Mouse (Mus musculus) A20 (cell line): ENCODE data around the gene Pde5a.

Source experiments
- DNase-seq: peaks from one replicate; pipeline ENCODE4 v3.0.0-alpha.2; 2011; ENCODE audit warnings: low read depth, low spot score

Pde5a gene

DNA sequence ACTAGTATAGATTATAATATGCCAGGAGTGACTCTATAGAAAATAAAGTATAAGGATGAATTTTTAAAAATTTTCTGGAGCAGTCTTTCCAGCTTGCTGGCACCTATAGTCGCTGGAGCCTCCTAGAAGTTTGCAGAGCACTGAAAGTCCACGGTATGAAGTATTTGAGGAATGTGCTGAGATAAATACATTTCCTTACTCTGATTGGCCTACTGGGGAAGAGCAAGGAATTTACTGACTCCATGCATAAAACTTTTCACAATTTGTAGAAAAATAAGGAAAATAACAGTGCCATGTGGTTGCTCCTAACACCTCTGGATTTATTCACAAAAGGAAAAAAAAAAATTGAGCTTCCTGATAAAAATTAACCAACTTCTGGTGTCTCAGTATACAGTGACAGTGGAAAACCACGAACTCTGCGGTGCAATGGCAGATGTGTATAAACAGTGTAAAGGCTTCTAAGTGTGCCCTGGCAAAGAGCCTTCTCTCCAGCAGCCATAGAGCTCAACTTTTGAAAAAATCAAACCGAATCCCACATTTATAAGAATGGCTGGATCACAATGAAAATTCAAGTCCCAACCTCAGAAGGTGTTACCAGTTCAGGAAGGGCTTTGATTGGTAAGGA is 119.8 kb downstream of the Pde5a start:
- no peak for DNase-seq

DNA sequence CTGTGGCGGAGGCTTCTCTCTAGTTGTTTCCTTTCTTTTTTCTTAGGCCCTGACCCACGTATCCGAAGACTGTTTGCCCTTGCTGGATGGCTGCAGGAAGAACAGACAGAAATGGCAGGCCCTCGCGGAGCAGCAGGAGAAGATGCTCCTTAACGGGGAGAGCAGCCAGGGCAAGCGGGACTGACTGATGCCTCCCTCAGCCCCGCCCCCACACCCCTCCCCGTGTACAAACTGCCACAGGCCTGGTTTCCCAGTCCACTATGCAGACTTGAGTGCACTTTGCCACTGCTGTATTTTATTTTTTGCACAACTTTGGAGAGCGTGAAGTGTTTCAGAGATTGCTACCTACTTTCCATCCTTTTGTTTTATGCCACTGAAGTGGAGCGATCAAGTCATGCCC is 126.4 kb downstream of the Pde5a start:
- no peak for DNase-seq

DNA sequence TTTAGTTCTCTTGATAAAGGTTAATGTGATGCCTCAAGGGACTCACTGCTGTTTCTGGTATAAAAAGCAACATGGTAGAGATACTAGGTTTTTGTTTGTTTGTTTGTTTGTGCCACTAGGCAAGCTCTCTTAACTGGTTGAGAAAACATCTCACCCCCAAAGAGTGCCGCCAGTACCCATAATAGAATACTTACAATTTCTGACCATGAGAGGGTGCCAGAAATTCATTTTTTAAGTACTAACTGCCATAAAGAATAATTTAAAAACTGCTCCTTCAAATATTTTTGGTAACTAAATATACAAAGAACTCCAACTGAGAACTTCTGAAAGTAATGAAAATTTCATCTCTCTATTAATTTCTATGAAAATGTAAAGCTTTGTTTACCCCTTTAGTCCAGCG is 131.1 kb downstream of the Pde5a start:
- DNase-seq: peak; percentile 14

DNA sequence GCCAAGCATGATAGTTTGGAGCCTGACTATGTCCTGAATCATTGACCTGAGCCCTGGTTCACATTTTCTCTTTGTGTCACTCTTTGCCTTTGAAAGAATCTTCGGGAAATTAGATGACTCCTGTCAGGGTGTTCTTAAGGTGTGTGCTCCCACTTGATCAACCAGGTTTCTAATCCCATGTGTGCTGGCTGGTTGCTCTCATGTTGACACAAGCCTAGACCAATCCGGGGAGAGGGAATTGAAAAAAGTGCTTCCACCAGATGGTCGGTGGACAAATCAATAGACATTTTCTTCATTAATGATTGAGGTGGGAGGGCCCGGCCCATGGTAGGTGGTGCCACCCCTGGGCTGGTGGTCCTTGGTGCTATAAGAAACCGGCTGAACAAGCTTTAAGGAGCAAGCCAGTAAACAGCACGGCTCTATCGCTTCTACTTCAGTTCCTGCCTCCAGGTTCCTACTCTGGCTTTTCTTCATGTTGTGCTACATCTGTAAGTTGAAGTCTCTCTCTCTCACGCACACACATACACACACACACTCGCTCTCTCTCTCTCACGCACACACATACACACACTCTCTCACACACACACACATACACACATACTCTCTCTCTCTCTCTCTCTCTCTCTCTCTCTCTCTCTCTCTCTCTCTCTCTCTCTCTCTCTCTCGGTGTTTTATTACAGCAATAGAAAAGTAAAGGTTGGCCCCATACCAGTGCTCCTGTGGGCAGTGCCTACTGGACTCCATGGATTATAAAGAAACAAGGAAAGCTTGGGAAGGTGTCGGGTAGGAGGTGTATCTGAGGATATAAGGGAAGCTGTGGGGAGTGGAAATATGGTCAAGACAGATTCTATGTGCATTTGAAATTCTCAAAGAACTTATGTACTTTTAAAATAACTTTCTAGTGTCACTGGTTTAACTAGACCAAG is 132.1 kb downstream of the Pde5a start:
- no peak for DNase-seq

DNA sequence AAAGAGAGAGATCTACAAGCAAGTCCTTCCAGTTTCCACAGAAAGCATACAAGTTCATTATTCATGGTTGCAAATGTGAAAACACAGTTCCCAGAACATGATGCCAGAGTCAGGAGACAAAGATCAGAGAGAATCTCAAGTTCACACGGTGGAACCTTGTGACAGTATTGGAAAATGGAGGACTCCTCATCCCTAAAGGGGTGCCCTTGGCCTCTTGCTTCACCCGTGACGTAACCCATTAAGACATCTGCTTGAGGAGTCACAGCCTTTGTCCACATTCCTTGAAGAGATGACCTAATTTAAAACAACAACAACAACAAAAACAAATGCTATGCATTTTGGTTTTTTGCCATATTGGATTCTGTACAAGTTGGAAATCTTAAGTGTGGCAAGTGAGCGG is 136.3 kb downstream of the Pde5a start:
- DNase-seq: no peak

DNA sequence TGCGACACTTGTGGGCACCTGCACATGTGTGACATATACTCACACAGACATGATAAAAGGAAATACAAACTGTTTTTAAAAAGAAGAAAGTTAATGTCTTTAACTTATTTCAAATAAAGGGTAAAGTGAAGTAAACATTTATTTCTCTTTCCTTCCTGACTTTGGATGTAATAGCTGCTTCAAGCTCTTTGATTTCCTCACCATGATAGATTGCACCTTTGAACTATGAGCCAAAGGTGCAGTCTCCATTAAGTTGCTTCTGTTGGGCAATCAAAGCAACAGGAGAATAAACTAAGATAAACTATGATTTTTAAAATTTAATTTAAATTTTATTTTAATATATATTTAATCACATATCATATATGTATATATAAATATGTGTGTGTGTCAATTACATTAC is 139.5 kb downstream of the Pde5a start:
- no peak for DNase-seq

DNA sequence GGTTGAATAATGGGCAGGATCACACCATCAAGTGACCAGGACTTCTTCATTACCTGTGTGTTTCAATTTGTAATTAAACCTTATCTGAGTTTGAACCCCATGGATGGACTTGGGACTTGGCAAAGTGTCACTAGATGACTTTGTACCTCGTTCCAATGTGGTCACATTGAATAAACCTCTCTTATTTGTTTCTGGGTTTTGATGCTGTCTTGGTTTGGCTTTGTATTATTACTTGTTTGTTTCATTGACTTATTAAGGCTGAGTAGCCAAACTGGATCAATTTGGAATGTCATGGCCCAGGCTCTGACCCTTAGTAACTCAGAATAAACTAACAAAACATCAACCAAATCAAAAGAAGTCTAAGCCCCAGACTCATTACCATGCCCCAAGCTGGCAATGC is 142.8 kb downstream of the Pde5a start:
- no peak for DNase-seq

DNA sequence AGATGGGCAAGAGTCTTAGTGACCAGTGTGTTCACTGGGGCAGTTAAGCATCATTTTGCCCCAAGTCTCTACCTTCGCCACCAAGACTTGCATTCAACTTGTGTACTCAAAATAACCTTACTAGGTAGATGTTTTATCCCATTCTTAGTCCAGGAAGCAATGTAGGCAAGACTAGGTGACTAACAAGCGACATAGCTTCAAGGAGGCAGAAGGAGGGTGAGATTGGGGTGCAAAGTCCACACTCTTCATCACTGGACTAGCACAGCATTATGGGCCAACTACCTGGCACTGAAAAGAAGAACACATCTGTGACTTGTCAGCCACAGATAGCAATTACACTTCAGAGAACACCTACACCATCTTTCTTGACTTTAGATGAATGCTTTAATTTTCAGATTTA is 148.1 kb downstream of the Pde5a start:
- no peak for DNase-seq

DNA sequence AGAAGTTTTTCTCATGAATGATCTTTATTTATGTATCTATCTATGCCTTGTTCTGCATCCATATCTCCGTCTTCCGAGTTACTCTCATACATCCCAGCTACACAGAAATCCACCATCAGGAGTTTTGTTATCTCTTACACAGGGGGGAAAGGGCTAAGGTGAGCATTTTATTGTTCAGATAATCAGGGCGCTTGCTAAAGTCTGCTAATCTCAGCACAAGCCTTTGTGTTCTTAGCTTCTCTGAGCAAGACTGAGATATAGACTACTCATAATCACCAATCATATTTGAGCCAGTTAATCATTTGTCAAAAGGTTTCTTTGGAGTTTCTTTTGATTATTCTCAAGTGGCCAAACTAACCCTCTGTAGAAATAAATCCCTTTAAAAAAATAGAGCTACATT is 148.8 kb downstream of the Pde5a start:
- no peak for DNase-seq

DNA sequence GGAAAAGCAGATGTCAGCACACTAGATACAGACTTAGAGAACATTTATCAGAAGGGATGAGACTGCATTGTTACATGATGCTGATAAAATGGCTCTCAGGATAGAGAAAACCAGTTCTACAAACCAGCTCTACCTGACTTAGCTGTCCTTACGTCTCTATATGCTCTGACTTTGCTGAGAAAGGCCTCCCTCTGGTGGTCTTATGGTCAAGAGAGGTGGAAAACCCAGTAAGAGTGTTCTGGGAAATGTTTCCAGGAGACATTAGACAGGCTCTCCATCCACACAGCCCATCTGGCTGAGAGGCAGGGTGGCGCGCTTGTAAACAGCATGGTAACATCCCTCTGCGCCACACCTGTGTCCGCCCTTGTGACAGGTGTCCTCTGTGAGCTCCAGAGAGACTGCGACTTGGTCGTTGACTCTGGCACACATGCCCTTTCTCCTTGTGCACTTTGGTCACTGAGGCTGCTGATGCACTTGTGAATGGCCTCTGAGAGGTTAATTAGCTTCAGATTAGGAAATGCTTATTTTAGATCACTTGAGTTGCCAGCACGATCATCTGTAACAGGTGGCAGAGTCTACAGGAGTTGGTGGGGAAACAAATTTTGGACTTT is 150.1 kb downstream of the Pde5a start:
- DNase-seq: no peak

DNA sequence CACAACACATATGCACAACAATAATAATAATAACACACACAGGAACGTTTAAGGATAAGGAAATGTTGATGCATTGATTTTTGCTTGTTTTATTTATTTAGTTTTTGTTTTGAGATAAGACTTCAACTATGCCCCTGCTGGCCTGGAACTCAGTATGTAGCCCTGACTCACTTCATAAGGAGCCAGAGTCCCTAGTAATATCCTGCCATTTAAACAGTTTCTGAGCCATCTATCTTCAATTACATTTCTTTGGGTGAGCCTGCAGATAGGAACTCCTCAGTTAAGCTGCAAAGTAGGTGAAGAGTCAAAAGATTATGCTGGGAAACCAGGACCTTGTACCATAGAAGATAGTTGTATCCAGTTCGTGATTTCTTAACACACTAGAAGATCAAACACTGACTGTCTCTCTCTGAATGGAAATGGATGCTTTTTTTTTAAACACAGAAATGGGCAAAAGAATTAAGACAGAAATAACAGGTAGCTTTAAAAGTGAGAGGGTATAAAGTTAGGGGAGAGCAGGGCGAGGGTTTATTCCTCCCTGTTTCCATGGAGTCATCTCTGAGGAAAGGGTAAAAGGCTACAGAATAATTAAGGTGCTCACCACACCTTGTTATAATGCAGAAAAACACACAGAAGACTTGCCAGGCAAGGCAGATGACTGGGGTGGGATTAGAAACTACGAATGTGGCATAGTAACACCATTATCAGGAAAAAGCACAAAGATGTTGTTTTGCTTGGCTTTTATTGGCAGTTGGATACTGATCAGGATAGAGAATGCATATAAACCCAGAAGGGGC is 159.0 kb downstream of the Pde5a start:
- no peak for DNase-seq

DNA sequence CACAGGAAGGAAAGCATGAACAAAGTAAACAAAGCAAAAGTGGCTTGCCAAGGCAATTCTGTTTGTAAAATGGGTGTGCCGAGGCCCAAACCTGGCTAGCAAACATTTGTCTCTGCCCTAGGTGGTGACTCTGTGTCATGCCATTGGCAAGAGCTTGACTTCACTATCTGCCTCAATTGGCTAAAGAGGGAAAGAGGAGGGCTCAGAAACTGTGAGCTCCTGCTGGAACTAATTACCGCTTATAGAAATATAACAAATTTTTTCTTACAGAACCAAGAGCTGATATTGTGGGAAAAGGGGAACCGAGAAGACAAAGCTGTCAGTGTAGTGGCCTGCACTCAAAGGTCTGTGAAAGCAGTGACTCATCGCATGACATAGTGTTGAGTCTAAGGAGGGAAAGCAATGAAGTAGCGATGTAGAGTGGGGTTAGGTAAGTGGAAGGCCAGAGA is 159.6 kb downstream of the Pde5a start:
- DNase-seq: peak; percentile 40

DNA sequence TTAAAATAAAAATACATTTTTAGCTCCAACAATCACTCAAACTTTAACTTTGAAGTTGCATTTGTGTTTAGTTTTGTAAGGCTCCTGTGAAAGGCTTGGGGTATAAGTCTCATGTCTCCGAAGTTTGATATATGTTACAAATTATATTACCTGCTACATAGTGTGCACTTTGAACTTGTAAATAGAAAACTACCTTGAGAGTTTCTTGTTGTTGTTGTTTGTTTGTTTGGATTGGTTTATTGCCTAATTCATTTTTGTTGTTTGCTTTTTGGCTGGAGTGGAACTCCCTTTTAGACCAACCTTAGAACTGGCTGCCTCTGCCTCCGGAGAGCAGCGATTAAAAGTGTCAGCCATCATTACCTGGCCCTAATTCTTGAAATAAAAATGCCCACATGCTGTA is 166.0 kb downstream of the Pde5a start, which contains the start of gene Fabp2:
Gene Fabp2, plus strand, starts transcription at position 301 of the 400 bp plus-strand sequence.
- DNase-seq: no peak

DNA sequence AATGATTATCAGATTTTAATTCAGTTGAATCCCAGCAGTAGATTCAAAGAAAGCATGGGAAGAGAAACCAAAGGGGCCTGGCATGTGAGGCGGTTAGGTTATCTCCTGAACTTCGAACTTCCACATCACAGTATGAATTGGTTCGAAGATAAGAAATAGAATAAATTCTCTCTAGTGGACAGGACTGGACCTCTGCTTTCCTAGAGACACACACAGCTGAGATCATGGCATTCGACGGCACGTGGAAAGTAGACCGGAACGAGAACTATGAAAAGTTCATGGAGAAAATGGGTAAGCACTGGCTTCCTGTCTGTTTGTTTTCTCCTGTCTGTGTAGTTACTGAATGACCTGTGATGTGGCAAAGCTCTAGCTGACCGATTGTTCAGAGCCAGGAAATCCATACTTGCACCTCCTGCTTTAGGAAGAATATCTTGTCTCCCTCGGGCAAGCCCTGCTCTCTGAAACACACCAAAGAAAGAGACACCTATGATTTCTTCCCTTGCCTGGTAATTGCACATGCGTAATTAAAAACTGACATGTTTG is 166.5 kb downstream of the Pde5a start:
- DNase-seq: no peak

DNA sequence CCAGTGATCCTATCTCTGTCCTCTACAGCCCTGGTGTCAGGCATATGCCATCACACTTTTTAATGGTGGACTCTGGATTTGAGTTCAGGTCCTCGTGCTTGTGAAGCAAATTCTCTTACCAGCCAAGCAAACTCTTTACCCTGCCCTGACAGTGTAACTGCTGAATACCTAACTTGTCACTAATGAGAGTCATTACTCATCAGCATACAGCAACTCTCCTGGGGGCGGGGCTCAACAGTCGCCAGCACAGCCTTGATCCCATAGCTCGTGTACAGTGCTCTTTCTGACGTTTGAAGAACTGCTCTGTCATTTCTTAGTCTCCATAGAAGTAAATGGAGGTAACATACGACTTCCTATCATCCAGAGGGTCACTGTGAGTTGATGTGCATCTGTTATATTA is 169.5 kb downstream of the Pde5a start:
- DNase-seq: no peak

DNA sequence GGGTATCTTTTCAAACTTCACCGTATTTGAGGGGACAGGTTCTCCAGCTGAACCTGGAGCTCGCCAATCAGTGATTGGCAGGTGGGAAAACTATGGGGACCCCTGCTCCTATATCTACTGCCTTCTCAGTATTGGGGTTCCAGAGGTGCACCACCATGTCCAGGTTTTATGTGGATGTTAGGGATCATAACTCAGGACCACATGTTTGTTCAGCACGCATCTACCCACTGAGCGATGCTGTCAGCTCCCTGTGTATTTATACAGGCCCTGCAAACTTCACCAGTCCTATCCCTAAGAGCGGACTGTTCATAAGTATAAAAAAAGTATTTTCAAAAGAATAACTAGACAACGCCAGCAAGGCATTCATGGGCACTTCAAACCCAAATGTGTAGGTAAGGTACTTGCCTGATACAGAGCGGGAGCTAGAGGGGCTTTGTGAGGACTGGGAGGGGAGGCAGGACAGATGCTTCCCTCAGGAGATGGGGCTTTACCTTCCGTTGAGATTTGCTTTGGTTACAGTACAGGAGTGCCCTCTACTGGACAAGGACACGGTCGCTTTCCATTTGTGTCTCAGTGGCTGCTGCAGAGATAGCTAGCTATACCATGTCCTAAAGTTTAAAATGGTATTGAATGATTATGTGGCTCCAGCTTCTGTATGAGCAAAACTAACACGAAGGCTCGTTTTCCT is 175.1 kb downstream of the Pde5a start:
- peak; percentile 57 for DNase-seq

DNA sequence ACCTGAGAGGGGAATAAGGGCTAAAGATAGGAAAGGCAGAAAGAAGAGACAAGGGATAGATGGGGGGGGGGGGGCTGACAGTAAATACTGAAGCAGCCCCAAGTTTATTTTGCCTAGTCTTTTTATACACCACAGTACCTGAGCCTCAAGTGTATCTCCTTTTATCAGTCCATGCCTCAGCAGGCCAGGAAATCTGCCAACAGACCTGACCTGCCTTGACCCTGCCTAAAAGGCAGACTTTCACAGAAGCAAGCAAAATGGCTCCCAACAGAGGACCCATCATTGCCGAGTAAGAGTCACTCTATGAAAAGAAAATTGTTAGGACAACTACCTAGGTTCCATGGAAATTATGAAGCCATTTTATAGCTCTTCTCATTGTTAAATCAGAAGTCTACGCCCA is 179.1 kb downstream of the Pde5a start:
- DNase-seq: no peak
